Mouse (Mus musculus) heart, adult 18-20 months (tissue): Measurements from ENCODE around the gene Arg2. TPM values are rescaled to one million over a fixed set of nuclear protein-coding genes. Genes with fewer than 3 reads are reported as not detected.

ENCODE experiments used
- DNase-seq, 2 experiments: peaks; one replicate each; pipeline ENCODE4 v3.0.0; 2021 to 2022; ENCODE audit warnings: mixed read lengths in 1 of 2
- long read RNA-seq, 2 experiments: library from polyadenylated mRNA; stranded (forward); transcript quantifications; one replicate each; pipeline ENCODE4 v2.0.0; 2021
- total RNA-seq, 2 experiments: library from RNA; stranded (reverse); gene quantifications; 2 replicates each; pipeline ENCODE4 v1.2.3; 2021

The Arg2 gene
- not detected for total RNA-seq
- long read RNA-seq, experiment 1 = 0 reads
- long read RNA-seq, experiment 2 = 0 reads

DNA sequence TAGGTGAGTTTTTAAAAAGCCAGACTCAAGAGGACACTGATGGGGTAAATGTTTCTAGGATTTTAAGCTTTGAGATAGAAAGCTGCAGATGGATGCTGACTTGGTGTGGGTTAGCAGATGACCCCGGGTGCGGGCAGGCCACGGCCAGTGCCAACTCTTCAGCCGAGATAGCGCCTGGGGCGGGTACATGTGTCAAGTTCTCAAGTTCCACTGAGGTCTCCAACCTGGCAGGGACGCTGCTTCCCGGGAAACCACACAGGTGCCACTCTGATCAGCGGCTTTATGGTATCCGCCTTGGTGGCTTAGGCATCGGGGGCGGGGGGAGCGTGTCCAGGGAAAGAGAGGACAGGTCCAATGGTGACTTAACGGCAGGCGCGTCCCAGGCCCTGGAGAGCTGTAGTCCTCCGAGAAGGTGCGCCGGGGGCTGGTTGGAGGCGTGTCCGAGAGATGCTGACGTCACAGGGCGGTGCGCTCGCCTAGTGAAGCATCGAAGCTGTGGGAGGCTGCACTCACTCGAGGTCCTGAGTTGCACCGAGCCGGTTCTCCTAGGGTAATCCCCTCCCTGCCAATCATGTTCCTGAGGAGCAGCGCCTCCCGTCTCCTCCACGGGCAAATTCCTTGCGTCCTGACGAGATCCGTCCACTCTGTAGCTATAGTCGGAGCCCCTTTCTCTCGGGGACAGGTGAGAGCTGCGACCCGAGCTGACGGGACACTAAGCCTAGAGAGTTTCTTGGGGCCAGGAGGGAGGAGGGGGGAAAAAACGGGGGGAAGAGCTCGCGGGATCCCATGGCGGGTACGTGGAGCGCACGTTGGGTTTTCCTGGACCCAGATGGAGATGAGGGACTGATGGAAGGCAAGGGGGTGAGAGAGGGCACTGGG lies at the start of gene Arg2:
Gene Arg2, plus strand, starts transcription at position 479 of the 879 bp plus-strand sequence.
- DNase-seq = peak; percentile 26 to 35

DNA sequence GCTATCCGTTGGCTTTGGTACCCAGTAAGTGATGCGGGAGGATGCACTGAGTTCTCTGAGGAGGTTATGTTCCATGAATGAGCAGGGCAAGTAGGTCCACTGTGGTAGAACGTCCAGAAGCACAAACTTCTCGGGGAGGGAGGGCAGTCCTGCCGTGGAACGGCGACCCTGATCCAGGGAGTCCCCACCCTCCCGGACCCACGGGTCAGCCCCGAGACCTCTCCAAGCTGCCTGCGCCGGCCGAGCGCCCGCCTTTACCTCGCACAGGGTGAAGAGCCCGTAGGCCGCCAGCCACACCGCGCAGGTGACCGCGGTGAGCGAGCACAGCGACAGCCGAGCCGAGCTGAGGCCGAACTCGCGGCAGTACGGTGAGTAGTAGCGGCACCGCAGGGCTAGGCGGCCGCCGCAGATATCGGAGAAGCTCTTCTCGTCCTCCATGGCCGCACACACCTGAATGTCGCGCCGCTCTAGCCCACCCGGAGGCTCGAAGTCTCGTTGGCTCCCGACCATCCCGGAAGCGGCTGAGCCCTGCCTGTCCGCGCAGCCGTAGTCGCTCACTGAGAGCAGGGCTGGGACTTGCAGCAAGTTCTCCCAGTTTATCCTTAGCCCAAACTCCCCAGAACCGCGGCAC lies 41.3 kb upstream of the Arg2 start, which contains the start of gene Pigh:
Gene Pigh, minus strand, starts transcription at position 470 of the 631 bp plus-strand sequence.
- DNase-seq = peak; percentile 85 to 88

DNA sequence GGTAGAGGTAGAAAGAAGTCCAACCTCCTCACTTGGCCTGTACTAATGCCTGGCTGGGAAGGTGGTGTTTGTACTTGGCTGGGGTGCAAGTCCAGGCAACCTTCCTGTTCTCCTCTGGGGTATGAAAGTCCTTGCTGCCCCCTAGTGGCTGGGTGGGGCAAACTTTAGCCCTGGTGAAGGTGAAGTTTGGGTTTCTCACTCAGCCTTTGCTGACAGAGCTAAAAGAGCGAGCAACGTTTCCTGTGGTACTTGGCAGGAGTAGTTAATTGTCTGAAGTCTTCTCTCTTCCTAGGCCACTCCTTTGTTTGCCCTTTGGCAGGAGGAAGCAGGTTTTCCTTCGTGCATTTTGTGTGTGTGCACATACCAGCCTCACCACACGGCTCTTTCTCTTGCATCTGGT lies 38.0 kb upstream of the Arg2 start:
- DNase-seq = peak; percentile 61 to 75

DNA sequence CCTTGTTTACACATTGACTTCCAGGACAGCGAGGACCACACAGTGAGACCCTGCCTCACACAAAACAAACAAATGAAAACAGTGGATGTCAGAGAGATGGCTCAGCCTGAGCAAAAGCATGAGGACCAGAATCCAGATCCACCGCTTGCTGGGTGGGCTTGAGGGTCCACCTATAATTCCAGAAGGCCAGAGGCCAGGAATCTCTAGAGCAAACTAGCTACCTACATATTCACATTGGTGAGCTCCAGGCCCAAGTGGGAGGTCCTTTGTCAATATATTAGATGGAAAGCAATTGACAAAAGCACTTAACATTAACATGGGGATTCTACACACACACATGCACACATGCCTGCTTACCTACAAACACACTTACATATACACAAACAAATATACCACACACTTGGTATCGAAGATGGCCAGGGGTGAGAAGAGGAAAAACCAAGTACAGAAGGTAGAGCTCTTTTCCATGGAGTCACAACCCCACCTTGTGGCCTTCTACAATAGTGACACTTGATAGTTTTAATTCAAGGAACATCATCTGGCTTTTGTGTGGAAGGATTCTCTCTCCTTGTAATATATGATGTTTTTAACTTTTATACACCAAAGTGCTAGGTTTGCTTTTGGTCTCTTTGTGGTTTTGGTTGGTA lies 33.3 kb upstream of the Arg2 start:
- peak; percentile 8 to 35 for DNase-seq

DNA sequence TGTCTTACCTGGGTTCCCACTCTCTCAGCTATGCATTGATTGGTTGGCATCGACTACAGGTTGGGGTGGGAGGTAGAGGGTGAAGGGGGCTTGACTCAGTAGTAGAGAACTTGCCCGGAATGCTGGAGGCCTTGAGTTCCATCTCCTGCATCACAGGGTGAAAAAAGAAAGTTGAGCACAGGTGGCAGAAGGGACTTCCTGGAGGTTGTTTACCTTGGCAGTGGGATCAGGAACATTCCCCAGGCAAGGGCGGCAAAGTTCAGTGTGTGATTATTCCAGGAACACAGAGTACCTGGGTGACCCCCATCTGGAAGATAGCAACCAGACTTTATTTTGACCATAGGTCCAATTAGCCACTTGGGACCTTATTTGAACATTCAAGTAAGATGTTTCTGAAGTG lies 26.8 kb upstream of the Arg2 start:
- no peak for DNase-seq

DNA sequence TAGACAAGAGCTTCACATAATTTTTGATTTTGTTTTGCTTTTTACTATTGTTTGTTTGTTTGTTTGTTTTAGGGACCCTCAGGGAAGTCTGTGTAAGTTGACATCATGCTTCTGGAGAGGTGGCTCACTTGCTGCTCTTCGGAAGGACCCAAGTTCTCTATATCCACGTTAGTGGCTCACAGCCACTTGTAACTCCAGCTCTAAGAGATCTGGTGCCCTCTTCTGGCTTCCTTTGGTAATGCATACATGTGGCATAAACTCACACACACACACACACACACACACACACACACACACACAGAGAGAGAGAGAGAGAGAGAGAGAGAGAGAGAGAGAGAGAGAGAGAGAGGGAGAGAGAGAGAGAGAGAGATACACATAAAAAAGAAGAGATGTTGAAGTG lies 26.0 kb upstream of the Arg2 start:
- DNase-seq = no peak

DNA sequence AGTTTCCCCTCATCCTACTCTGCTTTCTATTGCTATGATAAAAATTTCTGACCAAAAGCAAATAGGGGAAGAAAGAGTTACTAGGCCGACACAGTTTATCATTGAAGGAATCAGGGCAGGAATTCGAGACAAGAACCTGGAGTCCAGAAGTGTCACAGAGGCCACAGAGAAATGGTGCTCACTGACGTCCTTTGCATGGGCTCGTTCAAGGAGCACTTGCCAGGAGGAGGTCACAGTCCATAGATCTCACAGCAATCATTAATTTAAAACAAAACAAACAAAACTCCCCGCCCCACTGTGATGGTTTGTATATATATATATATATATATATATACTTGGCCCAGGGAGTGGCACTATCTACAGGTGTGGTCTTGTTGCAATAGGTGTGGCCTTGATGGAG lies 25.3 kb upstream of the Arg2 start:
- no peak for DNase-seq

DNA sequence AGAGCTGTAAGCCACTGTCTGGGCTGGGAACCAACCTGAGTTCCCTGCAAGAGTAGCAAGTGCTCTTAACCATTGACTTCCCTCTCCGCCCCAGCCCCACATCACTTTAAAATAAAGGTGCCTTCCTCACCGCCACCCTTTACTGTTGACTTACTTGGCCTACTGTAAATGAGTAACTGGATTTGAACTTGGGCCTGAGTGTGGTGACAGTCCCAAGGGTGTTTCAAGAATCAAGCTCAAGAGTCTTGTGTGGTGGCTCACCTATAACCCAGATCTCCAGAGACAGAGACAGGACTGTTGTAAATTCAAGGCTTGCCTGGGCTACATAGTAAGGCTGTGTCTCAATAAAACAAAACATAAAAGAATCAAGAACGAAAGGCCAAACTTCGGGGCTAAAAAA lies 11.6 kb upstream of the Arg2 start:
- no peak for DNase-seq

DNA sequence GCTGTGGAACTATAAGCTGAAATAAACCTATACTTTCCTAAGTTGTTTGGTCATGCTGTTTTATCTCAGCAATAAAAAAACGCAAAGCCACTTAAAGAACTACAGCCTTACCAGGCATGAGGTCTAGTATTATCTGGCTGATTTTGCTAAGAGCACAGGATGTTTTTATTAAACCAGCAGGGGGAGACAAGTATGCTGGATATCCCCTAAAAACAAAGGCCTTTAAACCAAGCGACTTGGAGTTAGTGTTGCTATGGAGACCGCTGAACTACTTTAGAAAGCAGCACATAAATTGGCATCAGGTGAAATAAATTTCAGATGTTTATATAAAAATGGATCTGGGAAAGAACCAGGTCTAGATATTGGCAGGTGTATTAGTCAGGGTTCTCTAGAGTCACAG lies 7.8 kb upstream of the Arg2 start:
- DNase-seq = no peak

DNA sequence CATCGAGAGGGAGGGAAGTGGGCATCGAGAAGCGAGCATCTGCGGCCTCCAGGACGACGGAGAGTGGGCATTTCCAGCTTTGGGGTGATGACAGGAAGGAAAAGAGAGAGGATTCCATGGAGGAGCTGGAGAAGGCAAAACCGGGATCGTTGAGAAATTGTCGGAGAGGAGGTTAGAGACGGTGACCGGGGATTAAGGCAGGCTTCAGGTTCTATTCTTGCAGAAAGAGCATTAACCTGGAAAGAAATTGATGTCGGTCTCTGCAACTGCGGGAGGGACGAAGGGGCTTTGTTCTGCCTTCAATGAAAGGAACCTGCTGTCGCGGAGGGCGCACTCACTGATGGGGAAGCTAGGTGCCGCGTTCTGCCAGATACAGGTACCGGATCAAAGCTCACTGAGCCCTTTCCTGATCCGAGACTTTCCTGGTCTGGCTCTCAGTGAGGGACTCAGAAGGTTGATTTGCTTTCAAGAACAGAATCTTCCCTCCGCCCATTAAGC lies 650 bp downstream of the Arg2 start:
- no peak for DNase-seq

DNA sequence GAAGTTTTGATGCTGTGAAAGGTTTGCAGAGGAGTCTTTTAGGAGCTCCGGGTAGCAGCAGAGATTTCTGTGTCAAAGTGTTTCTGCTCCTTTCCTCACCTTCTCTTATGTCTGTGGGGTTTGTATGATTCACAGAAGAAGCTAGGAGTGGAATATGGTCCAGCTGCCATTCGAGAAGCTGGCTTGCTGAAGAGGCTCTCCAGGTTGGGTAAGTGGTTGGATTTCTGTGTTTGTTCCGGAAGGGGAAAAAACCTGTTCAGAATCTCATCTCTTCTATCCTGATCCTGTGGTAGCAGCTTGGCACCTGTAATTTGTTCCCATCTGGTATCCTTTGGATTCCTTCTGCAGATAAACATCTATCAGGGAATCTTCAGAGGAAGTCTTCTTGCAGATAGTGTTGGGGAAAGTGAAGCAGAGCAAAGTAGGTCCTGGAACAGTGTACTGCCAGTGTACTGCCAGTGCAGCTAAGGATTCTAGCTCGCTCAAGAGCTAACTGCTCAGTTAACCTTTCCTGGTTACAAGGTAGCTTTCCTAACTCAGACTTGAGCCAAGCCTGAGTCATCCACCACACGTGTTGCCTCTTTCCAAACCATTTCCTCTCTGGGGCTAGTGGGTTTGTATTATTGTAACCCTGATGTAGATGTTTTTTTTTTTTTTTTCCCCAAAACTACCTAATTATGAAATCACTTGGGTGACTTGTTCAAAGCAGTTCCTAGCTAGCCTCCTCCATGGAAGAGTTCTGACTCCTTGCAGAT lies 1.3 kb downstream of the Arg2 start:
- DNase-seq = no peak

DNA sequence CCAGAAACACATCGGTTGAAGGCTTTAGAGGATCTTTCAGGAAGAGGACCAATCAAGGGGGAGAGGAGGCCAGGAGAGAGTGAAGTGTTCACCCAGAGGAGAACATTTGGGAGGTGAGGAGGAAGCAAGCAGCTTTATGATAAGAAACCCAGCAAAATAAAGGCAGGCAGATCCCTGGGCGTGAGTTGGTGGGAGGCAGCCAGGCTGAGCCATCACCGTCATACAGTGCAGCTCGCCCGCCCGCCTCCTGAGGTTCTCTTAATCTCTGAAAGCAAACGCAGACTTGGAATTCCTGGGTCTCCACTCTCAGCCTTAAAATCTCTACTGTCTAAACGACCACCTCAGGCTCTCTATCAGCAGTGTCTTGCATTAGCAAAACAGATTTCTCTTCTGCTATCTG lies 4.1 kb downstream of the Arg2 start:
- DNase-seq = no peak

DNA sequence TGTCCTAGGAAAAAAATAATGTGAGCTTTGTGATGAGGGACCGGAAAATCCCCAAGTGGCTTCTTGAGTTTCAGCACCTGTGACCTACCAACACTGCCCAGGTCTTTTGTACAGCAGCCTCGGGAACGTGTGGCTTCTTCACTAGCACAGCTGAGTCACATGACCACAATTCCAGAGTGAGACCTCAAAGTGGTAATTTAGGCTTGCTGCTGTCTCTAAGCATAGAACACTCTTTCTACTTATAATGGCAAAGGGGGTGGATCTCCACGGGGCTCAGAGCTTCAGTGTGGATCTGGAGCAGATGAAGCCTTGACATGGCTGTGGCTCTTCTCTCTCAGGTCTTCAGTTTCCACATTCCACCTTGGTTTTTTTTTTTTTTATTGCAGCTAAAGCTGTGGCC lies 4.5 kb downstream of the Arg2 start:
- no peak for DNase-seq

DNA sequence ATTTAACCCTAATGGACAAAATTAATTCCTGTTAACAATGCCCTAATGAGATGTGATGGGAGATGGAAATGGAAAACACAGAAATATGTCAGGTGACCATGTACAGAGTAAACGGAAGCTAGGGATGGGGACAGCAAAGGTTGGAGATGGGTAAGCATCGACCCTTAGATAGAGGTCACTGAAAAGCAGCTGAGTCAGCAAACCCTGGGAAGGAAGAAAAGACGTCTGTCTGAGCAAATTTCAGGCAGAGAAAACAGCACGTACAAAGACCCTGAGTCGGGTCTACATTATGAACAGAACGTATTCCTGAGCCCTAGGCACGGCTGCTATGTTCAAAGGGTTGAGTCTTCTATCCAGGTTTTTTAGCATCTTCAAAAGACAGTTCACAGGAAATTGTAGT lies 6.4 kb downstream of the Arg2 start:
- DNase-seq = no peak

DNA sequence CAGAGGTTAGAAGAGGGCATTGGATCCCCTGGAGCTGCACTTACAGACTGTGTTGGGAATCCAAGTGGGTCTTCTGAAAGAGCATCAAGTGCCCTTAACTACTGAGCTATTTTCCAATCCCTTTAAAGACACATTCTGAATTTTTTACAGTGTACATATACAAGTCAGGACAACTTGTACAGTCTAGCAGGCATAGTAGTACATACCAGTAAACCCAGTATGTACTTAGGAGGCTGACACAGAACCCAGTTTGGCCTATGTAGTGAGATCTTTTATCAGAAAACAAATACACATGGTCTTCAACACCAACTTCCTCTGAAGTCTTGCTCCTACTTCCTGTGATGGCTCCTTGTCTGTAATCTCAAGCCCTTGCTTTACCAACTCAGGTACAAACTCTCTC lies 8.4 kb downstream of the Arg2 start:
- no peak for DNase-seq

DNA sequence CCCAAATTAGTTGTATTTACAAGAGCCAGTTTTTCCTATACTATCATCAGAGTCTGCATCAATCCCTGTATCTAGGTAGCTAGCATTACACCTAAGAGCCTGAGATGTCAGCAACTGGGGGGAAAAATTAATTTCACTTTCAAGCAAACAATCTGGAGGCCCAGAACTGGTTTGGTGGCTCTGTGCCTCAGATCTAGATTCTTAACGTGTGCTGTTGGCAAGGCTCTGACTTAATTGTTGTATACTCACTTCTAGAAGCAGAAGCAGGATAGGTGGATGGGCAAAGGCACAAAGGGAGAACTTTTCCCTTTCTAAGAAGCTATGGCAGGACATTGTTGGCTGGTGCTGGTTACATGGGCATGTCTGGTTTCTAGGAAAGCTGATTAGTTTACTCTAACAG lies 8.8 kb downstream of the Arg2 start:
- DNase-seq = no peak

DNA sequence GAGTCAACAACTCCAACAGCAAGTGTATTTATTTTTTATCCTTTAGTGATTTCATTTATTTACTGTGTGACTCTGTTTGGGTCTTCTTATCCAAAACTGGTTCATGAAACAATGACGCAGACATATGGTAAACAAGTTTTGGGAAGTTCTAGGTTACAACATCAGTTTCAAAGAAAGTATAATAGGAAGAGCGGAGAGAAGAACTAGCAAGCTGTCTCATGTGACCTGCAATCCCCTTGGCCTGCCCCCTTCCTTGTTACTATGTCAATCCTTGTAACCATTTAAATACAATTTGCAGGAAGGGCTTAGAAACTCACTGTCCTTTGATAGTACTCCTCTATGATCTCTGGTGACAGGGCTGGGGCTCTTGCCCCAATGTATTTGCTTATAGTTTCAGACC lies 10.2 kb downstream of the Arg2 start:
- DNase-seq = no peak

DNA sequence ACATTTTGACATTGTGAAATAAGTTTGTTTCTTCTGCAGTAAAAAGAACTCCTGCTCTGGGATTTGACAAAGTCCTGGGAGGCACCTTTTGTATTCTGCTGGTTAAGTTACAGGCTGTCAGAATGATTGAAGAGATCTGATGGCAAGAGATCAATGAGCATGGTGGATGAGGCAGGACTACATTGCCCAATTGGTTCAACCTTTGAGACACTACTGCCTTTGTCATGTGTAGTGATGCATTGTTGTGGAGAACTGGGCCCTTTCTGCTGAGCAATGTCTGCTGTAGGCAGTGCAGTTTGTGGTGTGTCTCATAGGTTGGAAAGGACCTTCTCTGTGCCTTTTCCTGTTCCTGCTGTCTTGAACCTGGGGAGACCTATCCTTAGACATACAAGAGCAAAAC lies 10.8 kb downstream of the Arg2 start:
- no peak for DNase-seq

DNA sequence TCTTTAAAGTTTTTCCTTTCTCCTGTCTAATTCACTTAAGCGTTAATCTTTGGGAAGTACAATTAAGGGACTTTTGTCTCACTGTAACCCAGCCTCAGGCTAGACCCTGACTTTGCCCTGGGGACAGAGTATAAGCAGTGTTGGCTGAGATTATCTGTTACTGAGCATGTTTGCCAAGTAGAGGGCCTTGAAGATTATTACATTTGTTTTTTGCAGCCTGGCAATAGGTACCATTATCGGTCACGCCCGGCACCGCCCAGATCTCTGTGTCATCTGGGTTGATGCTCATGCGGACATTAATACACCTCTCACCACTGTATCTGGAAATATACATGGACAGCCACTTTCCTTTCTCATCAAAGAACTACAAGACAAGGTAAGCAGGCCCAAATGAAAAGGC lies 19.1 kb downstream of the Arg2 start:
- no peak for DNase-seq

DNA sequence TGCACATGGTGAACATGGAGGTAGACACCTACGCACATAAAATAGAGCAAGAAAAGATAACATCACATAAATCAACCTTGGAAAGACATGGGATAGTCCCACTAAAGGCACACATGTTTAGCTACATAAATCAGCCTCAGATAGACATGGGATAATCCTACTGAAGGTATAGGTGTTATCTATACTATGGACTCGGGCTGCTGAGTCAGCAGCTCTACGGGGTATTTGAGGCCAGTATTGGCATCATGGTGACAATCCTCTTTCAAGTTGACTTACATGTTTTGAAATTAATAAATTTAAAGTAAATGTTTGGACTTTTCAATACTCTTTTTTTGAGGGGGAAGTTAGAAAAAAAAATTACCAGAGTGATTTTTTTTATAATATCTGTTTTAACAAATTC lies 32.3 kb downstream of the Arg2 start:
- DNase-seq = no peak

DNA sequence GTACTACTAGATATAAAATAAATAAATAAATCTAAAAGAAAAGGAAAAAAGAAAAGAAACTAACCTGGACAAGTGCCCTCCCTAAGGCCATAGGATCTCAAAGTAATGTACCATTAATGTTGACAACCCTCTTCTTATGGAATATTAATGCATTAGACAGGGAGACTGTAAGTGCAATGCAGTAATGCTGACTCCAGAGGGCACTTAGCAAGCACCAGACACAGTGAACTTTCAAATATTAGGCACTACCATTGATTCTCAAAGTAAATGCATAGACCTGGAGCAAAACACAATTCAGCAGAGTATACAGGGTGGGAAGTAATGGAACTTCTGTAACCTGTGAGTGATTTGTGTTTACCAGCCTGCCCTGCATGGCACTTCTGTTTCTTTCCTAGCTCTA lies 38.6 kb downstream of the Arg2 start:
- DNase-seq = no peak

DNA sequence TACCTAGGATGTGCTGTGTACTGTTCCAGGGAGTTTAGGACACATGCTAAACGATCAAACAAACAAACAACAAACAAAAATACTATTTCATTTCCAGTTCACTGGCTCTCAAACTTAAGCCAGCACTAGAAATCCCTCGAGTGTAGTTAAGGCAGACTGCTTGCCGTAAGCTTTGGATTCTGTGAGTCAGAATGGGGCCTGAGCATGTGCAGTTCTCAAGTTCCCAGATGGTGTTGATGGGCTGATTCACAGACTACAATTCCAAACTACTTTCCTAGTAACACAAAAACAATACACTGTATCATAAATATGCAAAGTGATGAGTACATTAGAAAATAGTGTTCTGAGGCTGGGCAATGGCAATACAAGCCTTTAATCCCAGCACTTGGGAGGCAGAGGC lies 39.8 kb downstream of the Arg2 start:
- no peak for DNase-seq
